Mouse (Mus musculus): ENCODE measurements around the gene Zc3h4. TPM values are rescaled to one million over a fixed set of nuclear protein-coding genes. Genes with fewer than 3 reads are reported as not detected.

Gene Zc3h4
- polyA plus RNA-seq, 1 experiment from 2014 or later: 10.4 TPM

DNA sequence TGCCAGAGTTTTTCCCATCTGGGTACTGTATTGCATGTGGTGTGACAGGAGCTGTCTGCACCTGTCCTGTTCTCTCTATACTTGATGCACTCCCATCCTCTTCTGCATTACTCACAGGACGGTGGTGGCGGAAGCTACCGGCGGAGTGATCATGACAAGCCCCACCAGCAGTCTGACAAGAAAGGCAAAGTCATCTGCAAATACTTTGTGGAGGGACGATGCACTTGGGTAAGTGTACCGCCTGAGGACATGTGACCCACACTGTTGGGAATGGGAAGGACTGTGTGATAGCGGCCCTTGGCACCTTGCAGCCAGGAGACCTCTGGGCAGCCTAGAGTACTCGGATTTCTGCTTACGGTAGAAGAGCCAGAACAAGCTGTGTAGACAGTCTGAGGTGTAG, 23.0 kb downstream of the Zc3h4 start:
- ATAC-seq (replicated peaks; ENCODE audit: low FRiP score, low read depth): no peak
- TF ChIP-seq CTCF (IDR thresholded peaks at IDR 0.05; ENCODE audit: low read depth): no peak
- Histone ChIP-seq H3K4me2 (ENCODE audit: low read length) (no peak overlapping the region), H3K4me3 (replicated peaks; ENCODE audit: low read depth, low read length) (no peak overlapping the region), H3K9me3 (replicated peaks; ENCODE audit: low read length) (no peaks in the 10 kb centered on the region), H3K36me3 (ENCODE audit: insufficient read depth, low read length) (peaks cover 80% of the 10 kb centered on the region), H3K9ac (ENCODE audit: low read depth, low read length) (no peak overlapping the region), H3K27me3 (ENCODE audit: insufficient read depth, low read length) (no peaks in the 10 kb centered on the region), H3K4me1 (replicated peaks; ENCODE audit: insufficient read depth, low read length) (no peaks in the 10 kb centered on the region), H3K27ac (no peak overlapping the region)
- no peak for DNase-seq (ENCODE audit: low spot score)
- 88% methylated on average over 9 of the region's 9 CpGs for WGBS

DNA sequence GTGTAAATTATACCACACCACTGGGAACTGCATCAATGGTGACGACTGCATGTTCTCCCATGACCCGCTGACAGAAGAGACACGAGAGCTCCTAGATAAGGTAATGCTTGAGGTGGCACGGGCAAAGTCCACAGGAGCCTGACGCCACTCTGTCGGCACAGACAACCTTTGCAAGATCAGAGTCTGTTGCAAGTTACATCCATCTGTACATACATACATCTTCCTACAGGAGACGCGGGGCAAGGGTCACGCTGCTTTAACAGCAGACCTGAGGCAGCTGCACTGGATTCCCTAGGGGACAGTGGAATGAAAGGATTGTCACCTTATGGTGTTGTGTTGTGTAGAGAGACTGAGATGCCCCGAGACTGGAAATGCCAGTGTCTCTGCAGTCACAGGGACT, 25.0 kb downstream of the Zc3h4 start:
- H3K9ac ChIP-seq (ENCODE audit: low read depth, low read length): no peak overlapping the region
- H3K9me3 ChIP-seq (replicated peaks; ENCODE audit: low read length): no peaks in the 10 kb centered on the region
- no peaks in the 10 kb centered on the region for H3K27me3 ChIP-seq (ENCODE audit: insufficient read depth, low read length)
- H3K36me3 ChIP-seq (ENCODE audit: insufficient read depth, low read length): peaks cover 81% of the 10 kb centered on the region
- DNase-seq (ENCODE audit: low spot score) (no peak), ATAC-seq (replicated peaks; ENCODE audit: low FRiP score, low read depth) (peak; percentile 14; the same call in 1 of the 2 replicates)
- no peaks in the 10 kb centered on the region for H3K4me1 ChIP-seq (replicated peaks; ENCODE audit: insufficient read depth, low read length)
- TF ChIP-seq CTCF (IDR thresholded peaks at IDR 0.05; ENCODE audit: low read depth): no peak
- no peak overlapping the region for H3K4me2 ChIP-seq (ENCODE audit: low read length)
- 83% methylated on average over 10 of the region's 10 CpGs for WGBS
- H3K27ac ChIP-seq: no peak overlapping the region
- H3K4me3 ChIP-seq (replicated peaks; ENCODE audit: low read depth, low read length): no peak overlapping the region

DNA sequence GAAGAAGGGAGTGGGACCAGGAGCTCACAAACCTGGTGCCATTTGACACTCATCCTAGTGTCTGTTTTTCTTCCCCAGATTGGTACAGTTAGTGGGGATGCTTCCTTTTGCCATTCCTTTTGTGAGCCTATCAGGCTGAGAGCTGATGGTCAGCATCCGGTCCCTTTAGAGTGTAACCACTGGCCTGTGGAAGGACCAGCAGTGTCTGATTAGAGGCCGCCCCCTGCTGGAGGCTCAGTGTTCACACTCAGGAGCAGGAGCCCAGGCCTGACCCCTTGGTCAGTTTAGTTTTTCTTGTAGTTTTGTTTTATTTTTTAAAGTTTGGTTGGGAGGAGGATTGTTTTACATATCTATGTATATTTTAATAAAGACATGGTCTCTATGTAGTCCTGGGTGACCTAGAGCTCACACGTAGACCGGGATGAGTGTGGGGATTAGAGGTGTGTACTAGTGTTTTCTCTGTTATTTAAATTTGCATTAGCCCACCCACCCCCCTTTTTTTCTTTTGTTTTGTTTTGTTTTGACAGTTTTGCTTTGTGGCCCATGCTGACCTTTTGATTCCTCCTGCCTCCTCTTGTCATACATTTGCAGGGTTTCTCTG, 25.5 kb downstream of the Zc3h4 start:
- no peaks in the 10 kb centered on the region for H3K9me3 ChIP-seq (replicated peaks; ENCODE audit: low read length)
- TF ChIP-seq CTCF (IDR thresholded peaks at IDR 0.05; ENCODE audit: low read depth): peak; percentile 86
- DNase-seq (ENCODE audit: low spot score) (peak; percentile 93), ATAC-seq (replicated peaks; ENCODE audit: low FRiP score, low read depth) (peak; percentile 86; the same call in 1 of the 2 replicates)
- H3K4me1 ChIP-seq (replicated peaks; ENCODE audit: insufficient read depth, low read length): no peaks in the 10 kb centered on the region
- H3K9ac ChIP-seq (ENCODE audit: low read depth, low read length): no peak overlapping the region
- no peak overlapping the region for H3K4me2 ChIP-seq (ENCODE audit: low read length)
- 60% methylated on average over 4 of the region's 4 CpGs for WGBS
- H3K4me3 ChIP-seq (replicated peaks; ENCODE audit: low read depth, low read length): no peak overlapping the region
- H3K27ac ChIP-seq: no peak overlapping the region
- no peaks in the 10 kb centered on the region for H3K27me3 ChIP-seq (ENCODE audit: insufficient read depth, low read length)
- peaks cover 81% of the 10 kb centered on the region for H3K36me3 ChIP-seq (ENCODE audit: insufficient read depth, low read length)

GRCm38 (mm10) chr7:16433352-16433971, 32.8 kb downstream of the Zc3h4 start:
- peaks cover 83% of the 10 kb centered on the region for H3K36me3 ChIP-seq (ENCODE audit: insufficient read depth, low read length)
- H3K4me2 ChIP-seq (ENCODE audit: low read length): no peak overlapping the region
- WGBS: 87% methylated on average over 3 of the region's 3 CpGs
- no peaks in the 10 kb centered on the region for H3K27me3 ChIP-seq (ENCODE audit: insufficient read depth, low read length)
- no peaks in the 10 kb centered on the region for H3K4me1 ChIP-seq (replicated peaks; ENCODE audit: insufficient read depth, low read length)
- H3K4me3 ChIP-seq (replicated peaks; ENCODE audit: low read depth, low read length): no peak overlapping the region
- DNase-seq (ENCODE audit: low spot score) (no peak), ATAC-seq (replicated peaks; ENCODE audit: low FRiP score, low read depth) (no peak)
- TF ChIP-seq CTCF (IDR thresholded peaks at IDR 0.05; ENCODE audit: low read depth): no peak
- no peaks in the 10 kb centered on the region for H3K9me3 ChIP-seq (replicated peaks; ENCODE audit: low read length)
- no peak overlapping the region for H3K27ac ChIP-seq
- H3K9ac ChIP-seq (ENCODE audit: low read depth, low read length): no peak overlapping the region

GRCm38 (mm10) chr7:16435088-16435487, 34.4 kb downstream of the Zc3h4 start:
- DNase-seq (ENCODE audit: low spot score) (no peak), ATAC-seq (replicated peaks; ENCODE audit: low FRiP score, low read depth) (no peak)
- Histone ChIP-seq H3K4me1 (replicated peaks; ENCODE audit: insufficient read depth, low read length) (no peaks in the 10 kb centered on the region), H3K9me3 (replicated peaks; ENCODE audit: low read length) (no peaks in the 10 kb centered on the region), H3K4me3 (replicated peaks; ENCODE audit: low read depth, low read length) (no peak overlapping the region), H3K9ac (ENCODE audit: low read depth, low read length) (no peak overlapping the region), H3K27me3 (ENCODE audit: insufficient read depth, low read length) (no peaks in the 10 kb centered on the region), H3K36me3 (ENCODE audit: insufficient read depth, low read length) (peaks cover 67% of the 10 kb centered on the region), H3K27ac (no peak overlapping the region), H3K4me2 (ENCODE audit: low read length) (no peak overlapping the region)
- 80% methylated on average over 9 of the region's 9 CpGs for WGBS
- TF ChIP-seq CTCF (IDR thresholded peaks at IDR 0.05; ENCODE audit: low read depth): no peak

DNA sequence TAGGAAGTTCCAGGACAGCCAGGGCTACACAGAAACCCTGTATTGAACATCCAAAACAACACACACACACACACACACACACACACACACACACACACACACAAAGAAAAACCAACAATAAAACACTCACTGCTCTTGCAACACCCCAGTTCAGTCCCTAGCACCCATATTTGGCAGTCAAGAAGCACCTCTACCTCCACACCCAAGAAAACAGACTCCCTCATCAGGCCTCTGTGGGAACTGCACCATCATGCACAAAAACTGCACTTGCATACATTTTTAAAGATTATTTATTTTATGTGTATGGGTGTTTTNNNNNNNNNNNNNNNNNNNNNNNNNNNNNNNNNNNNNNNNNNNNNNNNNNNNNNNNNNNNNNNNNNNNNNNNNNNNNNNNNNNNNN, 40.5 kb downstream of the Zc3h4 start:
- Histone ChIP-seq H3K4me3 (replicated peaks; ENCODE audit: low read depth, low read length) (no peak overlapping the region), H3K27ac (no peak overlapping the region), H3K4me2 (ENCODE audit: low read length) (no peak overlapping the region), H3K4me1 (replicated peaks; ENCODE audit: insufficient read depth, low read length) (no peaks in the 10 kb centered on the region), H3K27me3 (ENCODE audit: insufficient read depth, low read length) (no peaks in the 10 kb centered on the region), H3K36me3 (ENCODE audit: insufficient read depth, low read length) (0 out of 2 replicates have a peak, but pooled peaks cover 9% of the 10 kb centered on the region), H3K9me3 (replicated peaks; ENCODE audit: low read length) (no peaks in the 10 kb centered on the region), H3K9ac (ENCODE audit: low read depth, low read length) (no peak overlapping the region)
- no peak; the same call in 1 of the 2 replicates for TF ChIP-seq CTCF (IDR thresholded peaks at IDR 0.05; ENCODE audit: low read depth)
- ATAC-seq (replicated peaks; ENCODE audit: low FRiP score, low read depth): no peak
- no peak for DNase-seq (ENCODE audit: low spot score)

All from kidney, postnatal 0 days (tissue).